Mouse (Mus musculus) ES-Bruce4 (cell line): ENCODE data around the gene Gm9918.

Source experiments
- CTCF ChIP-seq: IDR thresholded peaks from one replicate; pipeline ENCODE4 v1.8.1; 2011; ENCODE audit warnings: low read depth, low read length
- EP300 ChIP-seq: IDR thresholded peaks from 2 replicates; pipeline ENCODE4 v1.6.1; 2011; ENCODE audit warnings: low read depth, low read length; ENCODE audit not compliant: insufficient read depth
- POLR2A ChIP-seq: IDR thresholded peaks from one replicate; pipeline ENCODE4 v1.8.1; 2011; ENCODE audit warnings: low read length; ENCODE audit not compliant: insufficient read depth

DNA sequence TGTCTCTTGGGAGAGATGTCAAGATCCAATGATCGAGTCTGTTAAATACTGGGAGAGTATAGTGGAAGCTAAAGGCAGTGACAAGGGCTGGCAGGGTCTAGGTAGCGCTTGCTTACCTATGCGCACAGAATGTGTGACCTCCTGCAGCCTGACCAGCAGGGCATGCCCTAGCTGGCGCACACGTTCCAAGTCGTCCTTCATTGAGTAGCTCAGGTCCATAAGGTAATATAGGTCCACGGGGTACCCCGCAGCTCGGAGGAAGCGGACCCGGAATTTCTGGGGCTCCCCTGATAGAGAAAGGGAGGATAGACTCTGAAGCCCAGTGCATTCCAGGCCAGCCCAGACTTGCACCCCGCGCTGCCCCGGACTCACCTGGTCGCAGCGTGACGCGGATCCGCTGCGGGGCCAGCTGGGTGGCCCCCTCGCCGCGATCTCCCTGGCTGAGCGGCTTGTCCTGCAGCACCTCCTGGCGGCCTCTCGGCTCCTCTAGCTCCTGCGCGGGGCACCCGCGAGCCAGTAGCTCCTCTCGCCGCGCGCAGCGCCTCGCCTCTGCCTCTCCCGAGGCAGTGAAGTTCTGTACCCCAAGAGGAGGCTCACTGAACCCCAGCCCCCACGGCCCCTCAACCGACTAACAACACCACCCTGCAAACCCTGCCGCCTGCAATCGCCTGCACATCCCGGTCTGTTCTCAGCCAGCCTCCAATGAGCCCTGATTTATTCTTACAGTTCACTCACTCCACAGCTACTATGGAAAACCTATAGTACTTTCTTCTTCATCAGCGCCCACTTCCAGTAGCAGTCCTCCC lies 46.0 kb upstream of the Gm9918 start:
- TF ChIP-seq POLR2A (no peak), CTCF (peak; percentile 73), EP300 (0 out of 2 replicates have a peak, but pooled peaks have one; percentile 35)
